Mouse (Mus musculus): Measurements from ENCODE around the gene Olfr784. TPM values are rescaled to one million over a fixed set of nuclear protein-coding genes. Genes with fewer than 3 reads are reported as not detected.
"Not testable (repeated sequence)": the region's sequence is repeated elsewhere in the genome, so short reads cannot be mapped to it uniquely, and the experiment has no call there.

Gene Olfr784
- 0.08 and 0.17 TPM in 2 replicates for polyA plus RNA-seq (2012; rRNA removed)

DNA sequence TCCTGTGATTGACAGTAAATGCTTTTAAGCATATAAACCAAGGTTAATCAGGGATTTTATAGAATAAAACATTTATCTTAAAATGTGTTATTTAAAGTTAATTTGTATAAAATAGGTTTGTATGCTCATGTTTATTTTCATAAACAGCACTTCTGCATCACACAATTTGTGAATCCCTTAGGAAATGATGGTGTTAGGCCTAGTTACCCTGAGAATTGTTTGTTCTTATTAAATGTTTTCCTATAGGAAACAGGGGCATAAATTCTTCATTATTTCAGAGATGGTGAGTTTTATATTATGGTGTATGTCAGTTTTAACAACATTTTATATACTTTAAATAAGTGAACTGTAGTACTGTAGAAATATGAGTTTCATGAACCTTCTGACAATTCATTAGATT is at the start of gene Olfr784:
Olfr784 (plus strand) TSS at position 301 of the 400 bp plus-strand sequence.
- no peak for DNase-seq (ENCODE audit: extremely low spot score in 1 of 2, low spot score in 1 of 2)

DNA sequence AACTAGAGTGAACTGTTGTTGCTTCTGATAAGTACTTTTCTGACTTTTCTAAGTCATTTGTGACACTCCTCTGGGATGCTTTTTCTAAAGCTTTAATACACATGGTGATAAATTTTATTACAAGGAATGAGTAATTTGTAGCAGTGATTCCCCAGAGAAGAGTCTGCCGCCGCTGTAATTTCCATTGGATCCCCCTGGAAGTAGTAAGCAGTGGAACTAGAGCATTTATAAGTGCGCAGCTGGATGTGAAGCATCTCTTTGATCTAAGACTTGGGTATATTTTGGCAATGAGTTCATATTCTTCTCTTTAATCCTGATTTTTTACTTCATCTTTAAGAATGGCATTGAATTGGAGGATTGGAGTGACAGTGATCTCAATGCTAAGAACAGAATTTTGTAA is 35.3 kb upstream of the Olfr784 start, which contains the start of gene Olfr782:
Olfr782 (plus strand) TSS at position 301 of the 400 bp plus-strand sequence.
- no peak for DNase-seq (ENCODE audit: extremely low spot score in 1 of 2, low spot score in 1 of 2)

DNA sequence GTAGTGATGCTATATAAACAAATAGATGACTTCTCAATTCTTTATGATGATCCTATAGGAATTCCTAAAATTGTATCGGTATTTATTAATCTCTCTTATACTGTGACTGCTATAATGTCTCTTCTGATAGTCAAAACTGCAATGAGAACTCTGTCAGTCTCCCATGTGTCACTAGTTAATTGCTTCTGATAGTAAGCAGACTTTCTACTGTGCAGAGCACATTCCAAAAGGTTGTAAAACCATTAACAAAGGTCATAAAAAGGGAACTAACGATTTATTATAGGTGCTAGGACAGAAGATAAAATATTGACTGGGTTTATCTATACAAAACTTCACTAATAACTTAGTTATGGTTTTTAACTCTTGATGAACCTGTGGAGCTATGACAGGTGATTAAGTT is 31.4 kb upstream of the Olfr784 start:
- DNase-seq (ENCODE audit: extremely low spot score in 1 of 2, low spot score in 1 of 2), result not testable (repeated sequence)

DNA sequence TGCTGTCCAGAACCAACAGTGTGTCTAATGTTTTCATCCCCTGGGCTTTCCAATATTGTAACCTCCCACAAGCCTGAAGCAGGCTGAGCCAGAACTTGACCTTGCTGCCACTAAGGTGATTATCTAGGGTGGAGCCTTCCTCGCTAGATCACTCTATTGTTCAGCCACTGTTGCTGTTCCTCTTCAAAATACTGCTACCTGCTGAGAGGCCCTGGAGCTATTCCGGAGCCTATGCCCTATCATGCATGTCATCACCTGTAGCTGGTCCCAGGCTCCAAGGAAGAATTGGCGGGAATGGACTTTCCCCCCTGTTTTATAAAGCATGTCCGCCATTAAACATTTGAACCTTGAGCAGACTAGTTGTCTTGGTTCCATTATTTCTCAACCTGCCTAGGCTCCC is 27.4 kb upstream of the Olfr784 start:
- not testable (repeated sequence) for DNase-seq (ENCODE audit: extremely low spot score in 1 of 2, low spot score in 1 of 2)

DNA sequence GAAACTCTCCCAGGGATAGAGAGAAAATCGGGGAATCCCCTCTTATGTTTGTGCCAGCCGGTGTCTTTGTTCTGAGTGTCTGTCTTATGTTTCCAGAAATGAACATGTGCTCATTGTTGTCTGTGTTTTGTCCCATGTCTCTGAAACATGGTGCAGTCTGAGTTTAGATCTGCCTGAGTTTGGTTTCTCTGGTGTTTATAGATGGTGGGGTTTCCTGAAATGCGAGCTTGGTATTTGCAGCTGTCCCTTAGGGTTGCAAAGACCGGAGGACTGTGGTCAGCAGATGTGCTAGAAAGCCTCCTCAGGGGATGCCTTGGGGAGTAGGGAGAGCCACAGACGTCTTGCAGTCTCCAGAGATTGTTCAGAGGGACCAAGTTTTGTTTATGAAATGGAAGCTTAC is 26.6 kb upstream of the Olfr784 start:
- DNase-seq (ENCODE audit: extremely low spot score in 1 of 2, low spot score in 1 of 2), result no peak

DNA sequence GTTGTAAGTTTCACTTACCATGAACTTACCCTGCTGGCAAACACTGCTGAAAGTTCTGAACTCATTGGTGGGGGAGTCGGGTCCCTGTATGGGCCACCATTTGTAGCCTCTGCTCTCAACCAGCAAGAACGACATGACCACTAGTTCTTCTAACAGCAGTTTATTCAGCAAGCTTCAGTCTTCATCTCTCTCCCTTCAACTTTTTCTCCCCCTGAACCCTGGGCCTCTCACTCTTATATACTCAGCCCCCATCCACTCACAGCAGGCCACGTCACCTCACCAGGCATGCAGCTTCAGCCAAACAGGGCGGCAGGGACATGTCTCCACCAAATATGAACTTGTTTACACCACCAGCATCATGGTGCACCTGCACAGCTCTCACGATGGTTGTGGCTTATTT is 9.8 kb upstream of the Olfr784 start:
- DNase-seq (ENCODE audit: extremely low spot score in 1 of 2, low spot score in 1 of 2), result not testable (repeated sequence)

DNA sequence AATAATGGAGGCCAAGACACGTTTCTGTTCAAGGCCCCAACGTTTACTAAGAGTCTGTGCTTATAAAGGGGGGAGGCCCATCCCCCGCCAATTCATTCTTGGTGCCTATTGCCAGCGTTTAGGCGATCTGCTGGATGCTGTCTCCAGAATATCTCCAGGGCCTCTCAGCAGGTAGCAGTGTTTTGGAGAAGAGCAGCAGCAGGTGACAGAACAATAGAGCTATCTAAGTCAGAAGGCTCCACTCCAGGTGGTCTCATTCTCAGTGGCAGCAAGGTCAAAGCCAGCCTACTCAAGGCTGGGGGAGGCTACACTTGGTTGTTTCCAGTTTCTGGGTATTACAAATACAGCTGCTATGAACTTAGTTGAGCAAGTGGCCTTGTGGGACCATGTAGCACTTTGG is 17.0 kb downstream of the Olfr784 start:
- DNase-seq (ENCODE audit: extremely low spot score in 1 of 2, low spot score in 1 of 2), result no peak

DNA sequence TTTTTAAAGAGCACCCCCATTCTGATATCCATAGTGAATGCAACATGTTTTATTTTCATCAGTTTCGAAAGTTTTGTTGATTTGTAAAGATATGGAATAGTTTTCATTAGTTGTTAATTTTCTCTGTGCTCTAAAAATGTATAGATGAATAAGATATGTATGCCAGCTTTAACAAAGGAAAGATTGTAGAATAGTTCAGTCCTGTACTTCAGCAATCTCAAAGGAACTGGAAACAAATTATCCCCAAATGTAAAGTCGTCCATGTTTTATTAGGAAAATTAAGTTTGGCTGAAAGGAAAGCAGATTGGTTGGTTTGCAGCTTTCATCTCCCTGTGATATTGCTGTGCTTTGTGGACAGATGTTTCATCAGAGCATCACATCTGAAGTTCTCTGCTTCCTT is 21.2 kb downstream of the Olfr784 start, which contains the start of gene Olfr785:
Olfr785 (plus strand) TSS at position 301 of the 400 bp plus-strand sequence.
- no peak for DNase-seq (ENCODE audit: extremely low spot score in 1 of 2, low spot score in 1 of 2)

DNA sequence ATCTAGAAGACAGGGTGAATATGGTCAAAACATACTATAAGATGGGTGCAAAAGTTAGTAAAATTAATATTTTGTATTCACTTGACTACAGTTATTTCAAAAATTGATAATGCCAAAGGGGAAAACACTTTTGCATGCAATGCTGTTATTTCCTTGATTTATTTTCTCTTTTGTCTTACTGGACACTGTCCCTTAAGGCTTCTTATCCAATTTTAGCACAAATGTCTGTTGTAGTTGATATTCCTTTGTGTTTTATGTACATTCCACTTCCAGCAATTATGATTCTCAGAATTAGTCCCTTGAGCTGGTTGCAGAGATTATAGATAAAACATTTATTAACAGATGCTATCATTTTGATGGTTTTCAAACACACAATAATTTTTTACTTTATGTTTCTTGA is 43.1 kb downstream of the Olfr784 start, which contains the start of gene Olfr786:
Olfr786 (plus strand) TSS at position 301 of the 400 bp plus-strand sequence.
- no peak for DNase-seq (ENCODE audit: extremely low spot score in 1 of 2, low spot score in 1 of 2)

Other genes starting within 250 kb of the Olfr784 start
- not detected in 2 replicates for gene Olfr770, start 245.1 kb upstream of the Olfr784 start, polyA plus RNA-seq (2012; rRNA removed)
- gene Olfr771, start 219.3 kb upstream of the Olfr784 start, polyA plus RNA-seq (2012; rRNA removed), result not detected in 2 replicates
- gene Olfr772, start 206.2 kb upstream of the Olfr784 start, polyA plus RNA-seq (2012; rRNA removed), result not detected in 2 replicates
- not detected in 2 replicates for gene Olfr773, start 196.7 kb upstream of the Olfr784 start, polyA plus RNA-seq (2012; rRNA removed)
- gene Olfr774, start 147.9 kb upstream of the Olfr784 start, polyA plus RNA-seq (2012; rRNA removed), result not detected in 2 replicates
- gene Olfr775, start 135.7 kb upstream of the Olfr784 start, polyA plus RNA-seq (2012; rRNA removed), result 0.04 TPM in 1 of 2 replicates, not detected in the other
- not detected in 2 replicates for gene Olfr776, start 125.0 kb upstream of the Olfr784 start, polyA plus RNA-seq (2012; rRNA removed)
- not detected in 2 replicates for gene Olfr777, start 112.6 kb upstream of the Olfr784 start, polyA plus RNA-seq (2012; rRNA removed)
- not detected in 2 replicates for gene Olfr780, start 66.0 kb upstream of the Olfr784 start, polyA plus RNA-seq (2012; rRNA removed)
- gene Olfr781, start 55.2 kb upstream of the Olfr784 start, polyA plus RNA-seq (2012; rRNA removed), result not detected in 2 replicates
- not detected in 2 replicates for gene Olfr782, start 35.2 kb upstream of the Olfr784 start, polyA plus RNA-seq (2012; rRNA removed)
- gene Olfr785, start 21.3 kb downstream of the Olfr784 start, polyA plus RNA-seq (2012; rRNA removed), result not detected in 2 replicates
- 0.15 TPM in 1 of 2 replicates, not detected in the other for gene Olfr786, start 43.2 kb downstream of the Olfr784 start, polyA plus RNA-seq (2012; rRNA removed)
- gene Olfr787, start 77.8 kb downstream of the Olfr784 start, polyA plus RNA-seq (2012; rRNA removed), result not detected in 2 replicates
- 0.11 TPM in 1 of 2 replicates, not detected in the other for gene Olfr788, start 86.9 kb downstream of the Olfr784 start, polyA plus RNA-seq (2012; rRNA removed)
- gene Olfr789, start 100.7 kb downstream of the Olfr784 start, polyA plus RNA-seq (2012; rRNA removed), result not detected in 2 replicates
- gene Olfr790, start 114.4 kb downstream of the Olfr784 start, polyA plus RNA-seq (2012; rRNA removed), result not detected in 2 replicates
- not detected in 2 replicates for gene Olfr791, start 137.7 kb downstream of the Olfr784 start, polyA plus RNA-seq (2012; rRNA removed)
- 0.04 TPM in 1 of 2 replicates, not detected in the other for gene Olfr792, start 155.1 kb downstream of the Olfr784 start, polyA plus RNA-seq (2012; rRNA removed)
- not detected in 2 replicates for gene Olfr794, start 183.6 kb downstream of the Olfr784 start, polyA plus RNA-seq (2012; rRNA removed)
- gene Olfr796, start 228.5 kb downstream of the Olfr784 start, polyA plus RNA-seq (2012; rRNA removed), result not detected in 2 replicates
- gene Olfr798, start 243.9 kb downstream of the Olfr784 start, polyA plus RNA-seq (2012; rRNA removed), result not detected in 2 replicates

All from frontal cortex, adult 2 months (tissue).